Mouse (Mus musculus): Measurements from ENCODE around the gene Ist1. TPM values are rescaled to one million over a fixed set of nuclear protein-coding genes. Genes with fewer than 3 reads are reported as not detected.

Ist1 gene
- polyA plus RNA-seq, 1 experiment from 2014 or later, result 186 TPM

DNA sequence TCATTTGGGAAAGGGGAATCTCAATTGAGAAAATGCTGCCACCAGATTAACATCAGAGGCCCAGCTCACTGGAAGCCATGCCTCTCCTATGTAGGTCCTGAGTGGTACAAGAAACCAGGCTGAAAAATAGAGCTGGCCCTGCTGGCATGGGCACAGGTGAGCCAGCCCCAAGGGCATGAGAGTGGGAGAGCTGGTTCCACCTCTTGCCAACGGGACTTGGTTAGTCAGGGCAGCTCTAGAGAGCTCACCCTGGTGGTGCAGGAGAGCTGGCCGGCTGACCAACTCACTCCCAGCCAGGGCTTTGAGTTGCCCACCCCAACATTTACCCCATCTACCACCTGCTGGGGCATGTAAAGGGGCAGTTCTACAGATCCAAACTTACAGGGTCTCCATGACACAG, 19.5 kb downstream of the Ist1 start:
- peaks cover 95% of the 10 kb centered on the region for H3K36me3 ChIP-seq
- no peak overlapping the region for H3K4me2 ChIP-seq (replicated peaks)
- no peak overlapping the region for H3K9ac ChIP-seq
- ATAC-seq (ENCODE audit: low FRiP score), result no peak
- H3K9me3 ChIP-seq (replicated peaks), result no peaks in the 10 kb centered on the region
- H3K27me3 ChIP-seq, result no peaks in the 10 kb centered on the region
- no peak overlapping the region for H3K27ac ChIP-seq
- WGBS, result 95% methylated on average over 2 of the region's 2 CpGs
- H3K4me1 ChIP-seq, result no peaks in the 10 kb centered on the region
- no peak overlapping the region for H3K4me3 ChIP-seq

- no peak overlapping the region for H3K4me3 ChIP-seq
- ATAC-seq (ENCODE audit: low FRiP score), result no peak
- no peak overlapping the region for H3K4me2 ChIP-seq (replicated peaks)
- no peaks in the 10 kb centered on the region for H3K4me1 ChIP-seq
- H3K9ac ChIP-seq, result no peak overlapping the region
- no peaks in the 10 kb centered on the region for H3K9me3 ChIP-seq (replicated peaks)
- H3K27me3 ChIP-seq, result no peaks in the 10 kb centered on the region
- 97% methylated on average over 5 of the region's 5 CpGs for WGBS
- peaks cover 91% of the 10 kb centered on the region for H3K36me3 ChIP-seq
- no peak overlapping the region for H3K27ac ChIP-seq
These were observed 20.4 kb downstream of the Ist1 start for GRCm38 (mm10) chr8:109672656-109673055.

DNA sequence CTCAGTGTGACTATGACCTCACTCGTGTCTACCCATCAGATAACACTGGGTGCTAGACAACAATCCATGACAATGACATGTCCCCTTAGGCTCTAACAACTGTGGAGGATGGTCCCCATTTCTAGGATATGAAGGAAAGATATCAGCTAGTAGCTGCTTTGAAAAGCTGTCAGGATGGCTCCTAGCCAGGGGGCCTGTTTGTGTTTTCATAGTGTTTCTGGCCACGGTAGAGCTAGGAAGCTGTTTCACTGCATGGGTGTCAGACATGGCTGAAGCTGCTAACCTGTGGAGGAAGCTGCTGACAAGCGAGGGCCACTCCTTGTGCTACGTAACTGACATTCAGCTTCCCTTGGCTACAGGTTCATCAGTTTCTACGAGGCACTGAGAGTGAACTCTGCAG, 26.4 kb downstream of the Ist1 start:
- Histone ChIP-seq H3K4me2 (replicated peaks) (no peak overlapping the region), H3K9me3 (replicated peaks) (no peaks in the 10 kb centered on the region), H3K4me1 (no peaks in the 10 kb centered on the region), H3K4me3 (no peak overlapping the region), H3K9ac (no peak overlapping the region), H3K27me3 (no peaks in the 10 kb centered on the region), H3K36me3 (peaks cover 36% of the 10 kb centered on the region), H3K27ac (no peak overlapping the region)
- 80% methylated on average over 5 of the region's 5 CpGs for WGBS
- no peak for ATAC-seq (ENCODE audit: low FRiP score)

GRCm38 (mm10) chr8:109662328-109662727, 30.7 kb downstream of the Ist1 start:
- no peak overlapping the region for H3K4me2 ChIP-seq (replicated peaks)

GRCm38 (mm10) chr8:109656860-109657259, 36.2 kb downstream of the Ist1 start:
- H3K36me3 ChIP-seq, result no peaks in the 10 kb centered on the region
- no peak overlapping the region for H3K4me2 ChIP-seq (replicated peaks)
- H3K9me3 ChIP-seq (replicated peaks), result no peaks in the 10 kb centered on the region
- WGBS, result 82% methylated on average over 3 of the region's 3 CpGs
- no peak overlapping the region for H3K4me3 ChIP-seq
- no peaks in the 10 kb centered on the region for H3K27me3 ChIP-seq
- no peaks in the 10 kb centered on the region for H3K4me1 ChIP-seq
- no peak for ATAC-seq (ENCODE audit: low FRiP score)
- H3K9ac ChIP-seq, result no peak overlapping the region
- H3K27ac ChIP-seq, result no peak overlapping the region

More at GRCm38 (mm10) chr8:109662328-109662727, 30.7 kb downstream of the Ist1 start:
- H3K27me3 ChIP-seq, result no peaks in the 10 kb centered on the region
- H3K4me1 ChIP-seq, result no peaks in the 10 kb centered on the region
- no peak overlapping the region for H3K4me3 ChIP-seq
- H3K27ac ChIP-seq, result no peak overlapping the region
- H3K36me3 ChIP-seq, result peaks cover 1% of the 10 kb centered on the region
- no peak for ATAC-seq (ENCODE audit: low FRiP score)
- 80% methylated on average over 3 of the region's 3 CpGs for WGBS
- H3K9me3 ChIP-seq (replicated peaks), result no peaks in the 10 kb centered on the region
- H3K9ac ChIP-seq, result no peak overlapping the region

- 79% methylated on average over 10 of the region's 10 CpGs for WGBS
- no peaks in the 10 kb centered on the region for H3K4me1 ChIP-seq
- no peaks in the 10 kb centered on the region for H3K9me3 ChIP-seq (replicated peaks)
- no peaks in the 10 kb centered on the region for H3K36me3 ChIP-seq
- H3K4me3 ChIP-seq, result no peak overlapping the region
- no peak overlapping the region for H3K27ac ChIP-seq
- ATAC-seq (ENCODE audit: low FRiP score), result no peak
- H3K27me3 ChIP-seq, result no peaks in the 10 kb centered on the region
- no peak overlapping the region for H3K9ac ChIP-seq
- H3K4me2 ChIP-seq (replicated peaks), result no peak overlapping the region
These were observed 42.3 kb downstream of the Ist1 start for GRCm38 (mm10) chr8:109650801-109651200.

- Histone ChIP-seq H3K36me3 (no peaks in the 10 kb centered on the region), H3K4me1 (no peaks in the 10 kb centered on the region), H3K4me2 (replicated peaks) (no peak overlapping the region), H3K27ac (no peak overlapping the region), H3K9me3 (replicated peaks) (no peaks in the 10 kb centered on the region), H3K27me3 (no peaks in the 10 kb centered on the region), H3K9ac (no peak overlapping the region), H3K4me3 (no peak overlapping the region)
- no peak for ATAC-seq (ENCODE audit: low FRiP score)
- 76% methylated on average over 7 of the region's 7 CpGs for WGBS
These were observed 44.6 kb downstream of the Ist1 start for GRCm38 (mm10) chr8:109648469-109648868.

DNA sequence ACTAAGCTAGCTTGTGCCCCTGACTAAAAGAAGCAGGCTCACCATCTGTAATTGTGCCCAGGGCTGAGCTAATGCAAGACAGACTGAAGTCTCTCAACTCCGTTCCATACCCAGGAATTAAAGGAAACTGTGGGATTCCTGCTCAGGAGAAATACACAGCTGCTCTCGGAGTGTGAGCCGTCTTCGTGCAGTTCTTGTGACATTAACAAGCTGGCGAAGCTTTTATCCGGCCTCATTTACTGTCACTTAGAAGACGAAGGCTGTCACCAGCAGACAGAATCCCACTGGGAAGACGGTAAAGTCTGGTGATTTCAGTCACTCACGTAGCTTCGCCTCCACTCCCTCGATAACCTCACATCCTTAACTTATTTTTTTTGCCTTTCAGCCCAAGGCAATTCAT, 45.7 kb downstream of the Ist1 start:
- no peaks in the 10 kb centered on the region for H3K36me3 ChIP-seq
- no peaks in the 10 kb centered on the region for H3K4me1 ChIP-seq
- ATAC-seq (ENCODE audit: low FRiP score), result no peak
- WGBS, result 68% methylated on average over 11 of the region's 11 CpGs
- H3K4me2 ChIP-seq (replicated peaks), result no peak overlapping the region
- no peaks in the 10 kb centered on the region for H3K27me3 ChIP-seq
- no peak overlapping the region for H3K9ac ChIP-seq
- H3K27ac ChIP-seq, result no peak overlapping the region
- no peak overlapping the region for H3K4me3 ChIP-seq
- H3K9me3 ChIP-seq (replicated peaks), result no peaks in the 10 kb centered on the region

GRCm38 (mm10) chr8:109641236-109641635, 51.8 kb downstream of the Ist1 start:
- H3K4me3 ChIP-seq, result no peak overlapping the region
- no peaks in the 10 kb centered on the region for H3K36me3 ChIP-seq
- H3K4me1 ChIP-seq, result no peaks in the 10 kb centered on the region
- WGBS, result 86% methylated on average over 5 of the region's 5 CpGs
- no peaks in the 10 kb centered on the region for H3K9me3 ChIP-seq (replicated peaks)
- H3K27me3 ChIP-seq, result no peaks in the 10 kb centered on the region
- H3K9ac ChIP-seq, result no peak overlapping the region
- no peak overlapping the region for H3K27ac ChIP-seq
- H3K4me2 ChIP-seq (replicated peaks), result no peak overlapping the region
- ATAC-seq (ENCODE audit: low FRiP score), result no peak

GRCm38 (mm10) chr8:109640410-109640809, 52.6 kb downstream of the Ist1 start:
- Histone ChIP-seq H3K36me3 (no peaks in the 10 kb centered on the region), H3K9me3 (replicated peaks) (no peaks in the 10 kb centered on the region), H3K4me3 (no peak overlapping the region), H3K9ac (no peak overlapping the region), H3K27ac (no peak overlapping the region), H3K4me2 (replicated peaks) (no peak overlapping the region), H3K27me3 (no peaks in the 10 kb centered on the region), H3K4me1 (no peaks in the 10 kb centered on the region)
- WGBS, result 63% methylated on average over 7 of the region's 7 CpGs
- ATAC-seq (ENCODE audit: low FRiP score), result no peak

DNA sequence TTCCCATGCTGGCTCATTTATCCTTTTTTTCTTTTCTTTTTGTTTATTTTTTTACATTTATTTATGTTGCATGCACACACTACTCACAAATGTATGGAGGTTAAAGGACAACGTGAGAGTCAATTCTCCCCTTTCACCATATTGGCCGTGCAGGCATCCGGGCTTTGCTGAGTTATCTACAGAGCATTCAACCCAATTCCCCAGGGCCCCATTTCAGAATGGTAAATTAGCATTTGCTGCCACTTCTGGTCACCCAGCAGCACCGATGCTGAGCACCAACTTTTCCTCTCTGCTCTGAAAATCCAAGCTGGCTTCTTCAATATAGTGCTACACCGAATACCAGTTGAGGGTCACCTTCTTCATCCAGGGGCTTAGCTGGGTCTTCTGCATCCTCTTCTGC, 54.2 kb downstream of the Ist1 start:
- Histone ChIP-seq H3K4me2 (replicated peaks) (no peak overlapping the region), H3K4me1 (no peaks in the 10 kb centered on the region), H3K27me3 (no peaks in the 10 kb centered on the region), H3K9me3 (replicated peaks) (no peaks in the 10 kb centered on the region), H3K4me3 (no peak overlapping the region), H3K9ac (no peak overlapping the region), H3K36me3 (no peaks in the 10 kb centered on the region), H3K27ac (no peak overlapping the region)
- no peak for ATAC-seq (ENCODE audit: low FRiP score)
- 74% methylated on average over 5 of the region's 5 CpGs for WGBS

- Histone ChIP-seq H3K4me2 (replicated peaks) (no peak overlapping the region), H3K9ac (no peak overlapping the region), H3K9me3 (replicated peaks) (no peaks in the 10 kb centered on the region), H3K27ac (no peak overlapping the region), H3K36me3 (no peaks in the 10 kb centered on the region), H3K4me1 (no peaks in the 10 kb centered on the region), H3K4me3 (no peak overlapping the region), H3K27me3 (no peaks in the 10 kb centered on the region)
- no peak for ATAC-seq (ENCODE audit: low FRiP score)
- WGBS, result 88% methylated on average over 8 of the region's 8 CpGs
These were observed 57.9 kb downstream of the Ist1 start for GRCm38 (mm10) chr8:109635146-109635545.

- Histone ChIP-seq H3K27ac (no peak overlapping the region), H3K27me3 (no peaks in the 10 kb centered on the region), H3K36me3 (no peaks in the 10 kb centered on the region), H3K9me3 (replicated peaks) (0 out of 2 replicates have a peak, but pooled peaks cover under 1% of the 10 kb centered on the region), H3K4me1 (no peaks in the 10 kb centered on the region), H3K9ac (no peak overlapping the region), H3K4me3 (no peak overlapping the region), H3K4me2 (replicated peaks) (no peak overlapping the region)
- WGBS, result 75% methylated on average over 5 of the region's 5 CpGs
- no peak for ATAC-seq (ENCODE audit: low FRiP score)
These were observed 60.6 kb downstream of the Ist1 start for GRCm38 (mm10) chr8:109632498-109632897.
